Mouse (Mus musculus) naive thymus-derived CD4-positive, alpha-beta T cell, adult 2 months (primary cell): Measurements from ENCODE around the gene Rab1a.

Experiments used
- DNase-seq: peaks from one replicate; pipeline ENCODE4 v3.0.0-alpha.2; 2011; ENCODE audit warnings: low read depth

The Rab1a gene

DNA sequence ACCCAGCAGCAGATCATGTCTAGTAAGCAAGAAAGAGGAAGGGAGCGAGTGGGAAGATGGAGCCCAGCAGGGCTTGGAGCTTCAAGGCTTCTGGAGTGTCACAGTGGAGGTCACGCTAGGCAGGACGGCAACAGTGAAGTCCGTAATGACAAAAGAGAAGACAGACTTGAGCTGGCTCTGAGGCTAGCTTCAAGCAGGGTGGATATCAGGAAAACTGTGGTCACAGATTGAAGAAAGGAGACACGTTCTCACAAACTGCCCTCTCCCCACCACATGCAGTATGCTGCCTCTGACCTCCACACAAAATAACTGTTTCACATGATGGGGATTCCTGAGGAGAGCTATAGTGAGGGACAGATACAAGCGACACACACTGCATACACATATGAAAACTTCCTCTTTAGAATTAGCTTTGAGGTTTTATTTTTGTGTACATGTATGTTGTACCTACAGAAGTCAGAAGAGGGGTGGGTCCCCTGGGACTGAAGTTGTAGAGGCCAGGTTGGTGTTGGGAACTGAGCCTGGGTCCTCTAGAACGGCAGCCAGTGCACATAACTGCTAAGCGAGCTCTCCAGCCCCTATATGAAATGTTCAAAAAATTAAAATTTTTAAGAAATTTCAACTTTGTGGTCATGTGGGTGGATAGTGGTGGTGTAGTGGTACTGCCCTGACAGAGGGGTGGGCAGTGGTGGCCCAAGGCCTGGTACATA lies 46.1 kb downstream of the Rab1a start:
- DNase-seq = peak; percentile 13

DNA sequence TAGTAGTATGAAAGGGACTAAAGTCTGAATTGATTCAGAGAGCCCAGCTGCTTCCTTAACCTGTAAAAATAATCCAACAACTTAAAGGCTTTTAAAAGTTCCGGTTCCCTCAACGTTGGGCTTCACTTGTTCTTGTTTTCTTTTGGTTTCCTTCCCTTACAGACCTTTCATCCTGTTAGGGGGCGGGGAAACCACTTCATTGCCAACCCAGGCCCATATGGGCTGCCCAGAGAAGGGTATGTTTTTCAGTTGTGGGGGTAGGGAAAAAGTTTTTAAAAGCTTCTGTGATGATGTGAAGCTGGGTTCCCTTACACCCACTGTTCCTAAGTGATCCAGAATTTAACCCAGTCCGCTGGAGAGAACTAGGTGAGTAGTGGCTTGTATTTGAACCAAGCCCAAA lies 47.0 kb downstream of the Rab1a start:
- DNase-seq = peak; percentile 81

DNA sequence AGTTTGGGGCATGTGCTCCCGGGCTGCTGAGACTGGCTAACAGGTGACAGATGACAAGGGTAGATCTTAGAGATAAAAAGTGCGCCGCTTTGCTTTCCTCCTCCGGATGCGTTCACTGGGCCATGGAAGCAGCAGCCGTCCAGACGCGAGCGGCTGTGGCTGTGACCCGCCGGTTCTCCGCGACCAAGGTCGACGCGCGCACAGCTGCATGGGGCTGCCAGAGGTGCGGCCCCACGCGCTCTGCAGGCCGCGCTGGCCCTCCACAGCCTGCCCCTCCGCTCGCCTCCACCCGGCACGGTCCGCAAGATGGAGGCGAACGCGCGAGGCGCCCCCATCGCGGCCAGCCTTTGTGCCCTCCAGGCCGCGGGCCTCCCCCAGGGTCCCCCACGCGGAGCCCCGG lies 47.6 kb downstream of the Rab1a start:
- peak; percentile 75 for DNase-seq

DNA sequence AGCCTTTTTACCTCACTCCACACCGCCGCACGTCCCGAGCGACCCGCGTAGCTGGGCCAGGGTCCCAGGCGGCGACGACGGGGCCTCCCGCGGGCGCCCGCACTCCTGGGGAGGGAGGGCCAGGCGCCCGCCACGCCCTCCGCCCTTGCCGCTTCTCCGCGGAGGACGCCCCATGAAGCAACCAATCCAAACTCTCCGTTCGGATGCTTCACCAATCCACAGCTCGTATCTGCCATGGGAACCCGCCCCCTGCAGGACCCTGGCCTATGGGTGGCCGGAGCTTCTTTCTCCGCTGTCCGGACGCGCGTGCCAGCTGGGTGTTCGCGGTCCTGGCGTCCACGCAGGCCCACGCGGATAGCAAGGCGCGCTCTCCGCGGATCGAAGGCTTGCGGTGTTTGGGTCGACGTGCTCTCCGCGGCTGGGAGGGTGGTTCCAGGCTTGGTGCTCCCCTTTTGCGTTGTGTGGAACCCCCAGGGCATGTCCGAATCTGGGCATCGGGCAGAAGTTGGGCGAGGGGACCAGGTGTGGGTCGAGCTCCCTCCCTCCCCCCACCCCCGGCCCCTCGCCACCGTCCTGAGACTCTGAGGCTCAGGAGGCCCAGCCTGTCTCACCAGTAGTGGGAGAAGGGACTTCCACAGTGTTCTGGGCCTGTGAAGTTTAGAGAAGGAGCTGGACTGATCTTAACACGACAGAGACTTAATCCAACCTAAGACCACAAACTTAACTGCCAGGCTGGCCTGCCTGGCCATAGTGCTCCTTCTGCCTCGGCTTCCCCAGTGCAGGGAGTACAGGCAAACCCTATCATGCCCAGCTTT lies 48.3 kb downstream of the Rab1a start, which contains the start of gene Cep68:
Gene Cep68, minus strand, starts transcription at position 134 of the 815 bp plus-strand sequence.
- peak; percentile 94 for DNase-seq

DNA sequence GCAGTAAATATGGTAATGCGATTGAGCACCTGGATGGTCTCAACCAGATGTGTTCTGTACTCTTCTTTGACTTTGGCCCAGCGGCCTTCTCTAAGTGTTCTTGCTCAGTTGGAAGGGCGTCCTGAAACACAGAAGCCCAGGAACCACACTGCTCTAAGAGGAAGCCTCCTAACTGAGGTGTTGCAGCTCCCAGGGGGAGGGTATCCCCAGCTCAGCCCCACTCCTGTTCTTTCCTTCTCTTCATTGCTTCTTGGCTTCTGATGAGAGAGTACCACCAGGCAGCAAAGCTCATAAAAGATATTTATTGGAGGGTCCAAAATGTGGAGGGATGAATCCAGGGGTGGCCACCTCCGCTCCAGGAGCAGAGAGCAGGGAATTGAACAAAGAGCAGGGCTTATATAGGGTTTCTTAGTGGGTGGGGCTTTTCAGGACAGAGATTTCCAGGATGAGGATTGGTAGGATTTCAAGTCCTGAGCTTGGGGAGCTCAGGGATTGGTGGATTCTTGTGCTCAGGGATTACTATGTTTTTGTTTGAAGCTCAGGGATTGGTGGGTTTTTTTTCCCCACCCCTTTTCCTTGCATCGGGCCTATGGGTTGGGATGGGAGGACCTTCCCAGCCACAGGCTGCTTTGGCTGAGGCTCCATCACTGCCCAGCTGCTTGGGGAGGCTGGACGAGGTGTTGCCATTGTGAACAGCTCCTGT lies 49.4 kb downstream of the Rab1a start:
- DNase-seq = no peak

DNA sequence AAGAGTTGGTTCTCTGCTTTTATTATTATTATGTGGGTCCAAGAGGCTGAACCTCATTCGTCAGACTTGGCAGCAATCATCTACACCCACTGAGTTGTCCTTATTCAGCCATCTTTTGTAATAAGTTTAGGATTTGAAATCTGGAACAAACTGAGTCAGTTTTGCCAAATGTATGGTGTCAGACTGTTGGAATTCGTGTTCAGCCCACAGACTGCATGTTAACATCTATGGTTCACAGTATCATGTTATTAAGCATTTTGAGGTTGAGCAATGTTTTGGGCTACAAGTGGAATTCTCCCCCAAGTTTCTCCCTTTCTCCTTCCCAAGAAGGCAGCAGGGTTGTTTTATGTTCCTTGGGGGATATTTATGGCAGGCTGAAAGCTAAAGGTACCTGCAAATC lies 51.9 kb downstream of the Rab1a start:
- no peak for DNase-seq

DNA sequence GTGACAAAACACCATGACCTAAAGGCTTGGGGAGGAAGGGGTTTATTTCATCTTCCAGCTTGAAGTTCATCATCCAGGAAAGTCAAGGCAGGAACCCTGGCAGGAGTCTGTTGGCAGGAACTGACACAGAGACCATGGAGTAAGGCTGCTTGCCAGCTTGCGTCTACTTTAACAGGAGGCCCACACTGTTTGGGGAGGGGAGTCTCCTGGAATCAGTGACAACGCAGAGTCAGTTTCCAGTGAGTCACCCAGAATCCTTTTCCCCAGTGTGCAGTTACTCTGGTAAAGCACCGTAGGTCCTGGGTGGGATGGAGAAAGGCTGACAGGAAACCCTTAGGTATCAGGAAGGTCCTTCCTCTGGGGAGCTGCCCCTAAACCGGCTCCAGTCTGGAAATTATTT lies 53.6 kb downstream of the Rab1a start:
- DNase-seq = no peak

DNA sequence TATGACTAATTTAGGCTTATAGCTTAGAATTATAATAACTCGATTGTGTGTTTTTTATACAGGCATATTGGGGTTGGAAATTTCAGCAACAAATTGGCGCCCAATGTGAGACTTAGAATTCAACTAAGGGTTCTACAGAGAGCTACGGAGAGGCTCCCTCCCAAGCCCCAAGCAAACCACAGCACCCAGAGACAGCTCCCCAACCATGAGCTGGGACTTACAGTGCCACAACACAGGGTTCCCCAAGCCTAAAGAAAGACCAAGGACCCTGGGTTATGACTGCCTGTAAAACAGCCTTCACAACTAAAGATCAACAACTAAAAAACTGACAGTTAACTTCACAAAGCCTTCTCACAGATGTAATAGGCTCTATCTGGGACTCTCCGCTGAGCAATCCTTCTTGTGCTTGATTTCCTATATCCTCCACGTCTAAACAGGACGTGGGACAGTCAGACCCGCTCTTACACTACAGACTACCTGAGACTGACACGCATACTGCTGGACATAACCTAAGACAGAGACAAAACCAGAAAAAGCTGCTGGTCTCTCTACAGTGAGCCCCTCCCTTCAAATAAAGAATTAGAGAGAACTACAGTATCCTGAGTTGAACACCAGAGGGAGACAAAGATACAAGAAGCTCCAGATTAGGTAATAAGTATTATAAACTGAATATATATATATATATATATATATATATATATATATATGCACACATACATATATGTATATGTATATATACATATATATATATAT lies 61.6 kb downstream of the Rab1a start:
- peak; percentile 66 for DNase-seq

DNA sequence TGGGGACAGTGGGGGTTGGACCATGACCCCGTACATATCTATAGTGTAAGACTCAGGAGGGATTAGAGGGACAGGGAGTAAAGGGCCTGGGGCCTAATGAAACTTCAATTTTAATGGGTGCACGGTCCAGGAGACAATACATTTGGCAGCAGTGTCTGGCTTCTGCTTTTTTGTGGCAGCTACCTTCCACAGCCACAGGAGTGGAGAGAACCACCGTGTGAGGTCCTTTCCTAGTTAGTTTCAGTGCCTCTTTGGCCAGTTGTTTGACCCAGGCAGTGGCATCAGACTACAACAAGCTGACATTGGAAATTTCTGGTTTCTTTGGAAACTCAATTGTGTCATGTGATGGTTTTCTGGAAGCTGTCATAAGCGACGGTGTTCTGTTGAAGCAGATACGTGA lies 68.7 kb downstream of the Rab1a start:
- no peak for DNase-seq

DNA sequence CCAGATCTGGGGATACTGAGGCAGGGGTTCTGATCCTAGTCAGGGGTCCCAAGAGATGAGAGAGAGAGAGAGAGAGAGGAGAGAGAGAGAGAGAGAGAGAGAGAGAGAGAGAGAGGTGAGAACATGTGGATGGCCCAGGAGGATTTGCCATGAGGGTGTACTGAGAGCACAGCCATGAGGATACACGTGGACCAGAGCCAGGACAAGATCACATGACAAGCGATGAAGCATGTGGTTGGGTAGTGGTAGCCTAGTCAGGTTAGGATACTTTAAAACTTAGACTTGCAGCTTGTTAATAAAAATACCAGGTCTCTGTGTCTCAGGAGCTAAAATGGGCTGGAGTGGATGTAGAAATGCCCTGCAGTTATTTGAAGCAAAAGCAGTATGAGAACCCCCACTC lies 74.7 kb downstream of the Rab1a start:
- DNase-seq = no peak
